Mouse (Mus musculus): ENCODE results near the gene 1700016H13Rik. TPM values are rescaled to one million over a fixed set of nuclear protein-coding genes. Genes with fewer than 3 reads are reported as not detected.
A peak's percentile ranks its signal among the peaks of the same experiment; 100 is the strongest.

The 1700016H13Rik gene
- total RNA-seq (2021) = not detected in 2 replicates
- long read RNA-seq, experiment 1 = 0 reads
- long read RNA-seq, experiment 2, partial matches to known transcripts = 0 of 1 reads
- long read RNA-seq, experiment 2, other reads (novel, unspliced or antisense) = 1 of 1 reads

DNA sequence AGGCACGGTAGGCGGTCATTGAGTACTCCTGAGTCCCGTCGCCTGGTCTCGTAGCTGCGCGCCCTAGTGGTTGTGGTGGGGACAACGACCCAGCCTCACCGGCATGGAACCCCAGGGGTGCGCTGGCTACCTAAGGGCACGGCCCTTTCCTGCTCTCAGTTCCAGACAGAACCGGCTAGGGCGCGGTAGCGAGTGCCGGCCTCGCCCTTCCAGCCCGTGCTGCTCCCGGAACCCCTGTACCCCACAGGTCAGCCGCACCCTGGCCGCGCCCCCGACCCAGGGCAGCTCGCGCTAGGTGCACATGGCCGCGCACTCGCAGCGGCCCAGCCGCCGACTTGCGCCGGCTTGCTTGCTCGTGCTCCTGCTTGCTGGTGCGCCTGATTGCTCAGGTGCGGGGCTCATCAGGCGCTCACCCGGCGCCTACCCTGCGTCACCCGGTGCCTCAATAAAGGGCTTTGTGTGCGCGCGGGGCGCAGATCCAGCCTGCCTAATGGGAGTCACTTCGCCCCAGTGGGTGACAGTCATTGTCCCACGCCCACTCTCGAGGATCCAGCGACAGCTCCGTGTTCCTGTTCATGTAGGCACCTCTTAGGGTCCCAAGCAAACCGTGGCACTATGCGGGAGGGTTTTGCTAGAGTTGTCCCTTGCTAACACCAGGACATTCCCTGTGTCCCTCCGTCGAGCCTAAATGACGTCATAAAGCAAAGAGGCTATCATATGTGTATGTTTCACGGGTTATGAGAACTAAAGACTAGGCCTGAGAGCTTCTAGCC, at the start of gene 1700016H13Rik:
Gene 1700016H13Rik, minus strand, starts transcription at position 665 of the 773 bp plus-strand sequence.
- DNase-seq = peak; percentile 90

- no peak for DNase-seq
Measured at GRCm38 (mm10) chr5:103705331-103705730, 49.5 kb upstream of the 1700016H13Rik start.

- no peak for DNase-seq
Measured at GRCm38 (mm10) chr5:103702527-103702926, 46.7 kb upstream of the 1700016H13Rik start.

- DNase-seq = no peak
Measured at GRCm38 (mm10) chr5:103701466-103701865, 45.7 kb upstream of the 1700016H13Rik start.

GRCm38 (mm10) chr5:103700661-103701060, 44.9 kb upstream of the 1700016H13Rik start:
- no peak for DNase-seq

DNA sequence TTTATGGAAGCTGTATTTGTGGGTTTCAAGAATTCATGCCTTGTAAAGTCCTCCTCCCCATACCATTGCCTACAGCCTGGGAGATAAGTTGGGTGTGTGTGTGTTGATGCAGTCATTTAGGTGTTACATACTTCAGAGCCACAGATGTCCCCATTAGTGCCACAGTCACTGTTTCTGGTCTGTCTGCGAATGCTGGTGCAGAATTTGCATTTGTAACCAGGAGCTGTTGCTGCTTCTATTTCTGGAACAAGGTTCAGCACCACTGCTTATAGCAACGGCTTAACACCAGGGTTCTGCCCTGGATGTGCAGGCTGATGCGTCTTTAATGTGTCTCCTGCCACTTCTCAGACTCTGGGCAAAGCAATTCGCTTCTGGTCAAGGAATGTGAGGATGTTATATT, 43.7 kb upstream of the 1700016H13Rik start:
- no peak for DNase-seq

DNA sequence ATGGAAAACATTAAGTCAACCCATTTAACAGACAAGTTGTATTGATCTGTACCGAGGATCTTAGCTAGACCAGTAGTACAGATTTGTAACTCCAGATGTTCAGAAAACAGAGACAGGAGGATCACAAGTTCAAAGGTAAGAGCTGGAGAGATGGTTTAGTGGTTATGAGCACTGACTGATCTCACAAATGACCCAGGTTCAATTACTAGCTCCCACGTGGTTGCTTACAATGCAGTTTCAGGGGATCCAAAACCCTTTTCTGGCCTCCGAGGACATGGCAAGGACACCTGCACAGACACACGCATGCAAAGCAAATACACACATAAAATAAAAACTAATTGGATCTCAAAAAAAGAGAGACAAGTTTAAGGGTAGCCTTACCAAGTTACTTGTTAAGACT, 42.8 kb upstream of the 1700016H13Rik start:
- DNase-seq = no peak

DNA sequence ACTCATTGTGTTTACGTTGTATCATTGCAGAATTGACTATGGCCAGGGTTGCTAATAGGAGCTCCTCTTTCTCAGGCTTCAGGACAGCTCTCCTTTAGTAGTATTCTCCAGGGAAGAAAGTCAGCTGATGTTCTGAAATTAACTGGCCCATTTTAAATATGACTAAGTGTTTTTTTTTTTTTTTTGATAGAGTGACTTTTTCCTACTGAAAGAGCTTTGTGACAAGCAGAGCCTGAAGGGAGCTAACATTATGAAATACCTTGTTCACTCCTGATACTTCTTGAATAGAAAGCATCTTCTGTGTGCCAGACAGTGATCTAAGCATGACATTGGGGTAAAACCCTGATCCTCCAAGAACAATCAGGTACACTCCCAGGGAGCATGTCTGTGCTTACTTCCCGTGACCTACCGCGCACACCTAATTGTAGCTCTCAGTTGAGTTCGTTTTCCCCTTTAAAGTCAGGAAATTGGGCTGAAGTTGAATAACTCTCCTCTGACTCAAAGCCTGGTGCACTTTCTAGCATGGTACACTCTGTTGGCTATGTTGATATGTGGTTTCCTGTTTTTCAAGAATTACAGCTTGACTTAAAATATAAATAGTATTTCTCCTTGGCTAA, 42.2 kb upstream of the 1700016H13Rik start:
- DNase-seq = no peak

DNA sequence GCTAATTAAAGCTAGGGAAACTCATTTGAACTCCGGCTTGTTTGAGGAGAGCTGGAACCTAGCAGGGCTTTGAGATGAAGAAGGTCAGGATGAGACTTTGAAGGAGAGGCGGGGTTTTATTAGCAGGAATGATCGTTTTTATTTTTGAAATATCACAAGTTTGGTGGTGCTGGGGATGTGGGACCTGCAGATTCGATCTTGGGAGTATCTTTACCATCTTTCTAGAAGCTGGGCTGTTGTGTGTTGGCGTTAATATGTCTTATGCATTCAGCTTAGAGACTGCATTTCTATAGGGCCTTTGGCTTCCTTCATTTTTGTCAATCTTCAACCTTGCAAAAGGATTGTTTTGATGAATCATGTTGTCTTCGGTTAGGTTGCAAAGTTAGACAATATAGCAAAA, 38.3 kb upstream of the 1700016H13Rik start:
- no peak for DNase-seq

- peak; percentile 37 for DNase-seq
Measured at GRCm38 (mm10) chr5:103693041-103693641, 37.3 kb upstream of the 1700016H13Rik start.

DNA sequence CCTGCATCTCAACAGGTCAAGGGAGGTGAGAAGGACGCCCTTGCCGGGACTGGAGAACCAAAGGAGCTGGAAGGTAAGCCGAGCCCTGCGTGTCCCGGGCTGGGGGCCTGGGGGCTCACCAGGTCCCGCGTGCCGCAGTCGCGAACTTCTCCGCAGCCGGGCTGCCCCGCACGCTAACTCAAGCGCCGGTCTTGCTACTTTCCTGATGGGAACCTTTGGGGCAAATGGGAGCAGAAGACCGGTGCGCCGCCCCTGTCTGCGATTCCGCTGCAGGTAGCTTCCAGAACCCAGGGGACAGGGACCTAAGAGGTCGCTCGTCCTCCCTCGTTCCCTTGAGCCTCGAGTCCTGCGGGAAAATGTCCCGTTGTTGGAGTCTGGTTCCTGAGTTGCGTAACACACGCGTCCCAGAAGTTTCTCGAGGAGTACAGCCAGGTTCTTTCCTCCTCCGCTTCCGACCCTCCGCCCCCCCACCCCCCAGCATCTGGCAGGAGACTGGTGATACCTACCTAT, 36.8 kb upstream of the 1700016H13Rik start:
- DNase-seq = peak; percentile 54

GRCm38 (mm10) chr5:103691624-103692530, 36.1 kb upstream of the 1700016H13Rik start, which contains the start of gene Aff1:
TSS of gene Aff1 (plus strand) at chr5:103692374.
- DNase-seq = peak; percentile 98

- DNase-seq = no peak
Measured at GRCm38 (mm10) chr5:103691171-103691570, 35.4 kb upstream of the 1700016H13Rik start.

GRCm38 (mm10) chr5:103690190-103690589, 34.4 kb upstream of the 1700016H13Rik start:
- peak; percentile 21 for DNase-seq

GRCm38 (mm10) chr5:103689645-103690044, 33.8 kb upstream of the 1700016H13Rik start:
- DNase-seq = no peak

DNA sequence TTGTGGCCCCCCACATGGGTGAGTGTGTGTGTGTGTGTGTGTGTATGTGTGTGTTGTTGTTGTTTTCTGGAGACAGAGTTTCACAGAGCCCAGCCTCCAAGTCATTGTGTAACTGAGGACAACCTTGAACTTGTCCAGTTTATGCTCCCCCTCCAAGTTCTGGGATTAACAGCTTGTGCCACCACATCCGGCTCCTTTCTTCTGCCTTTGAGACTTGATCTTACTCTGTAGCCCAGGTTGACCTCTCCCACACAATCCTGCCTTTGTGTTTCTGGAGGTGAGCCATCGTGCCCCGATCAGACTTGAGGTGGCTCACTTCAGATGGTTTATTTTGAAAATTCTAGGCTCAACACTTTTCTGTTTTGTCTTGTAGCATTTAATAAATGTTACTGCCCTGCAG, 26.0 kb upstream of the 1700016H13Rik start:
- peak; percentile 16 for DNase-seq

DNA sequence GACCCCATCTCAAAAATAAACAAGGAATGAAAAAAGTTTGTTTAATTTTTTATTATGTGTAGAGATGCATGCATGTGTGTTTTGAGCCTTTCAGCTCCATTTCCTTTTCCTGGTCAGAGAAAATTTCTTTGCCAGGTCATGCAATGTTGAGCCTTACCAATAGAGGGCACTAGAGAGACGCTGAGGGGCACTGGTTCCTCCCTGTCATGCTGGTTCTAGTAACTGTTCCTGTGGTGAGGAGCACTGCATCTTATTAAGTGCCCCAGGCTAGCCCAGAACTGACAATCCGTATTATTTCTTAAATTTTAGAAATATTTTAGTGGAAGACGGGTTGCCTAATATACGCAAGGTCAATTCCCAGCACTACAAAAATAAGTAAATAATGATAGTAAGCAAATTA, 24.6 kb upstream of the 1700016H13Rik start:
- peak; percentile 86 for DNase-seq

DNA sequence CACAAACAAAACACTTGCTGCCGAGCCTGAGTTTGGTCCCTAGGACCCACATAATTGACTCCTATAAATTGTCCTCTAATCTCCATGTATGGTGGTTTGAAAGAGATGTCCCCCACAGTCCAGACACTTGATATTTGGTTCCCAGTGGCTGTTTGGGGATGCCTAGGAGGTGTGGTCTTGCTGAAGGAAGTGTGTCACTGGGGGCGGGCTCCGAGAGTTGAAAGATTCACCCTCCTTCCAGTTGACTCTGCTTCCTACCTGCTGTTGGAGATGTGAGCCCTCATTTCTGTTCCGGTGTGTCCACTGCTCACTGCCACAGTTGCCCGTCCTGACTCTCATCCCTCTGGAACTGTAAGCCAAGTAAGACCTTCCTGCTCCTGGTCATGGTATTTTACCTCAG, 23.2 kb upstream of the 1700016H13Rik start:
- DNase-seq = no peak

- no peak for DNase-seq
Measured at GRCm38 (mm10) chr5:103677894-103678293, 22.1 kb upstream of the 1700016H13Rik start.

- no peak for DNase-seq
Measured at GRCm38 (mm10) chr5:103676289-103676881, 20.6 kb upstream of the 1700016H13Rik start.

GRCm38 (mm10) chr5:103674482-103674881, 18.7 kb upstream of the 1700016H13Rik start:
- no peak for DNase-seq

Data from adrenal gland, postnatal 14 days (tissue).